Mouse (Mus musculus) CH12.LX (cell line): ENCODE data around the gene Nek6. TPM values are rescaled to one million over a fixed set of nuclear protein-coding genes. Genes with fewer than 3 reads are reported as not detected.

Experiments
- DNase-seq: peaks from one replicate; pipeline ENCODE4 v3.0.0-alpha.2; 2013; ENCODE audit errors: extremely low read depth
- H3K27ac ChIP-seq: 2 replicates; pipeline ENCODE4 v1.5.1; 2012; ENCODE audit warnings: low read depth, mild to moderate bottlenecking, control low read depth, moderate library complexity; ENCODE audit not compliant: insufficient read depth
- H3K27me3 ChIP-seq: replicated peaks from 2 replicates; pipeline ENCODE3; 2012; ENCODE audit warnings: inconsistent platforms
- H3K36me3 ChIP-seq, 2 experiments: replicated peaks in 1 of 2; 2 replicates each; pipeline versions ENCODE3 to v1.6.1; 2012; ENCODE audit warnings: inconsistent platforms in 1 of 2, low read length in 1 of 2, mild to moderate bottlenecking in 1 of 2, mixed read lengths in 1 of 2, moderate library complexity in 1 of 2; ENCODE audit not compliant: control insufficient read depth in 1 of 2, insufficient read depth in 1 of 2
- H3K4me1 ChIP-seq, 2 experiments: 2 replicates each; pipeline ENCODE4 v1.6.1; 2012; ENCODE audit warnings: inconsistent platforms in 1 of 2, moderate library complexity in 1 of 2; ENCODE audit not compliant: insufficient read depth in 2 of 2, control insufficient read depth in 1 of 2
- H3K4me2 ChIP-seq: 2 replicates; pipeline ENCODE4 v1.6.1; 2012; ENCODE audit warnings: low read depth, mild to moderate bottlenecking, control low read depth; ENCODE audit not compliant: poor library complexity, insufficient read depth, severe bottlenecking
- H3K4me3 ChIP-seq, 3 experiments: fragments of 150-350 bp in 1 of 3; sonication (generic) in 1 of 3; replicated peaks in 1 of 3; 2 replicates each; pipeline versions ENCODE3 to v1.5.1; 2011 to 2012; ENCODE audit warnings: low read depth in 2 of 3, low read length in 2 of 3, mild to moderate bottlenecking in 2 of 3, moderate library complexity in 2 of 3, control low read depth in 1 of 3, improper control_type of control experiment in 1 of 3, inconsistent platforms in 1 of 3, mixed read lengths in 1 of 3; ENCODE audit not compliant: poor library complexity in 1 of 3
- H3K79me2 ChIP-seq: replicated peaks from 2 replicates; pipeline ENCODE4 v1.6.1; 2012; ENCODE audit warnings: mild to moderate bottlenecking, moderate library complexity; ENCODE audit not compliant: control insufficient read depth, poor library complexity, insufficient read depth, severe bottlenecking; ENCODE audit errors: extremely low read depth
- H3K9ac ChIP-seq: 2 replicates; pipeline ENCODE4 v1.6.1; 2012; ENCODE audit warnings: low read depth, mild to moderate bottlenecking, control low read depth, moderate library complexity; ENCODE audit not compliant: insufficient read depth
- H3K9me3 ChIP-seq: replicated peaks from 2 replicates; pipeline ENCODE3; 2012; ENCODE audit warnings: low read length, inconsistent platforms, mixed read lengths
- EP300 ChIP-seq: IDR thresholded peaks from 2 replicates; pipeline ENCODE4 v1.6.1; 2011; ENCODE audit warnings: low read length, improper control_type of control experiment
- ETS1 ChIP-seq: conservative IDR thresholded peaks from 2 replicates; pipeline ENCODE4 v1.6.1; 2012; ENCODE audit warnings: low read depth, mild to moderate bottlenecking, inconsistent platforms, low read length, improper control_type of control experiment, moderate library complexity
- IRF4 ChIP-seq: IDR thresholded peaks from 2 replicates; pipeline ENCODE4 v1.6.1; 2014; ENCODE audit warnings: low read depth, mild to moderate bottlenecking, inconsistent platforms, low read length, improper control_type of control experiment
- JUN ChIP-seq: IDR thresholded peaks from 2 replicates; pipeline ENCODE4 v1.6.1; 2011; ENCODE audit warnings: low read depth, mild to moderate bottlenecking, low read length, improper control_type of control experiment, moderate library complexity; ENCODE audit not compliant: insufficient read depth
- KAT2A ChIP-seq: IDR thresholded peaks from 2 replicates; pipeline ENCODE4 v1.6.1; 2012; ENCODE audit warnings: low read length, improper control_type of control experiment, inconsistent platforms; ENCODE audit not compliant: insufficient replicate concordance
- MXI1 ChIP-seq: IDR thresholded peaks from 2 replicates; pipeline ENCODE4 v1.6.1; 2011; ENCODE audit warnings: mild to moderate bottlenecking, low read depth, low read length, improper control_type of control experiment
- MYC ChIP-seq: IDR thresholded peaks from 2 replicates; pipeline ENCODE4 v1.6.1; 2011; ENCODE audit warnings: low read depth, mild to moderate bottlenecking, improper control_type of control experiment, low read length
- NELFE ChIP-seq: IDR thresholded peaks from 2 replicates; pipeline ENCODE4 v1.6.1; 2011; ENCODE audit warnings: low read depth, low read length, improper control_type of control experiment
- NRF1 ChIP-seq: IDR thresholded peaks from 2 replicates; pipeline ENCODE4 v1.6.1; 2014; ENCODE audit warnings: low read depth, mild to moderate bottlenecking, inconsistent platforms, low read length, improper control_type of control experiment, moderate library complexity
- PAX5 ChIP-seq: IDR thresholded peaks from 2 replicates; pipeline ENCODE4 v1.6.1; 2012; ENCODE audit warnings: low read length, inconsistent platforms, mixed read lengths
- RCOR1 ChIP-seq: conservative IDR thresholded peaks from 2 replicates; pipeline ENCODE4 v1.6.1; 2012; ENCODE audit warnings: low read depth, mild to moderate bottlenecking, inconsistent platforms, low read length, improper control_type of control experiment
- ZKSCAN1 ChIP-seq: IDR thresholded peaks from 2 replicates; pipeline ENCODE4 v1.6.1; 2012; ENCODE audit warnings: low read depth, inconsistent platforms, low read length, improper control_type of control experiment, borderline replicate concordance
- dilution Hi-C: fragments of 300-500 bp; cut with MboI; formaldehyde crosslinking; loops from 2 replicates; pipeline ENCODE4 v1.14.3; 2020; ENCODE audit warnings: low sequenced_read_pairs; ENCODE audit not compliant: extremely low pct_unique_long_range_greater_than_20kb, extremely low pct_ligation_motif_present
- in situ Hi-C: fragments of 300-500 bp; cut with MboI; formaldehyde crosslinking; loops from 3 replicates; pipeline ENCODE4 v1.14.3; 2019; ENCODE audit warnings: low sequenced_read_pairs, low pct_ligation_motif_present, low pct_unique_long_range_greater_than_20kb, mixed read lengths
- polyA plus RNA-seq: library from polyadenylated mRNA; unstranded; fragments of >175 nt; gene quantifications from 2 replicates; pipeline ENCODE4 v1.2.1, GENCODE M21; 2012; ENCODE audit warnings: low read depth; ENCODE audit not compliant: insufficient read length
- total RNA-seq, 2 experiments: library from RNA; depleted of rRNA; stranded (reverse); fragments of 300-350 nt in 1 of 2; fragments of >200 nt in 1 of 2; gene quantifications; 2 replicates each; pipeline ENCODE4 v1.2.3; 2012 to 2014

Nek6 gene
- total and polyA plus RNA-seq, 3 experiments = 31.0 to 39.9 (median 36.7) TPM

DNA sequence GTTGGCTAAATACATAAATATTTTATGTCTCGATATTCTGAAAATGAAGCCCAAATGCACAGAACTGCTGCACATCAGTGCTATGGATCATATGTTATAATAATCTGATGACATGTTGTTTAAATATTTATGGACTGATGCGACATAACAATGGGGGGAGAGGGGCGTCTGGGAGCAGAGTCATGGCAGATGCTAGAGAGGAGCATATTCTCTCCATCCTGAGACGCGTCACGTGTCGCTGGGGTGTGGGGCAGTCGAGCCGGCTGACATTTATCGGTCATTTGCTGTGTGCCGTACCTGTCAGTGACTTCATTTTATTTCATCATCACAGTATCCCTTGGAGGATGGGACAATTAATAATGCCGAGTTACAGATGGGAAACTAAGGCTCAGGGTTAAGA, 10.2 kb downstream of the Nek6 start:
- TF ChIP-seq ZKSCAN1 (no peak), KAT2A (no peak), EP300 (no peak), NRF1 (no peak)
- TF ChIP-seq, all 38 proteins: peak for 0
- H3K4me3 ChIP-seq = no peak overlapping the region
- H3K9me3 ChIP-seq = peaks cover 2% of the 10 kb centered on the region
- in situ Hi-C loops = no loop called here
- no peak for DNase-seq
- no peaks in the 10 kb centered on the region for H3K27me3 ChIP-seq
- peaks cover 8 to 74% of the 10 kb centered on the region in 2 experiments for H3K36me3 ChIP-seq
- H3K27ac ChIP-seq = no peak overlapping the region
- H3K4me1 ChIP-seq = peaks cover 4 to 31% of the 10 kb centered on the region in 2 experiments
- H3K79me2 ChIP-seq = peaks cover 25% of the 10 kb centered on the region; the same call in 1 of the 2 replicates
- no peak overlapping the region for H3K4me2 ChIP-seq
- no peak overlapping the region for H3K9ac ChIP-seq
- dilution Hi-C loops = no loop called here

DNA sequence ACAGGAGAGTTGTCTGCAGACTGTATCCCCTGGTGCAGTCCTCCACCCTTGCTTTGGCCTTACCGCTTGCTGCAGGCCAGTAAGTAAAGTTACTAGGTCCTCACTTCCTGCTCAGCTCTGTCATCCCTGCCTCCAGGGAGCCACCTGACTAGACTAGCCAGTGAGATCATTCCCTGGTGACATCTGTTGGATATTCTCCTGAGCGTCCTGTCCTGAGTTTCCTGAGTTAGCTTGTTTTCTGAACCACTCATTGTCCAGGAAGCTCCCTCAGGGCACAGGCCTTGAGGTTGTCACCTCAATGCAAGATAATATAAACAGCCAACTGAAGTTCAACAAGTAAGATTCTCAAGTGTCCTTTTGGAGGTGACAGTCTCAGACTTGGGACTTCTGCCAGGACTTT, 10.9 kb downstream of the Nek6 start:
- no peak overlapping the region for H3K4me3 ChIP-seq
- in situ Hi-C loops (no loop called here), dilution Hi-C loops (no loop called here)
- H3K36me3 ChIP-seq = peaks cover 8 to 71% of the 10 kb centered on the region in 2 experiments
- TF ChIP-seq RCOR1 (no peak), MXI1 (no peak), ETS1 (no peak), IRF4 (no peak)
- no peak overlapping the region for H3K9ac ChIP-seq
- no peaks in the 10 kb centered on the region for H3K27me3 ChIP-seq
- H3K27ac ChIP-seq = no peak overlapping the region
- no peak overlapping the region for H3K4me2 ChIP-seq
- no peak for DNase-seq
- peaks cover 23% of the 10 kb centered on the region; the same call in 1 of the 2 replicates for H3K79me2 ChIP-seq
- H3K4me1 ChIP-seq = peaks cover 4 to 25% of the 10 kb centered on the region in 2 experiments
- H3K9me3 ChIP-seq = peaks cover 2% of the 10 kb centered on the region

- no peak overlapping the region for H3K27ac ChIP-seq
- dilution Hi-C loops = no loop called here
- H3K36me3 ChIP-seq = peaks cover 5 to 75% of the 10 kb centered on the region in 2 experiments
- no peak overlapping the region for H3K4me3 ChIP-seq
- H3K79me2 ChIP-seq = peaks cover 16% of the 10 kb centered on the region; the same call in 1 of the 2 replicates
- H3K9me3 ChIP-seq = peaks cover 2% of the 10 kb centered on the region
- in situ Hi-C loops = no loop called here
- no peaks in the 10 kb centered on the region for H3K27me3 ChIP-seq
- H3K4me2 ChIP-seq = no peak overlapping the region
- DNase-seq = no peak
- H3K4me1 ChIP-seq = peaks cover 4 to 25% of the 10 kb centered on the region in 2 experiments
- no peak overlapping the region for H3K9ac ChIP-seq
- no peak for TF ChIP-seq PAX5
- TF ChIP-seq NELFE = no peak
- TF ChIP-seq JUN = no peak
- no peak for TF ChIP-seq MYC
- TF ChIP-seq MXI1 = no peak
- no peak for TF ChIP-seq ETS1
- TF ChIP-seq, all 38 proteins: peak for 0
These were observed 12.5 kb downstream of the Nek6 start for GRCm38 (mm10) chr2:38523781-38524445.
